Mouse (Mus musculus) brain, embryonic 14.5 days (tissue): ENCODE measurements around the gene Tut4.

Experiments used
- CTCF ChIP-seq: fragments of 200-500 bp; IDR thresholded peaks from 2 replicates; pipeline ENCODE4 v1.5.1; 2012; ENCODE audit warnings: inconsistent platforms, mild to moderate bottlenecking, moderate library complexity, borderline replicate concordance; ENCODE audit not compliant: insufficient read depth, insufficient read length; ENCODE audit errors: extremely low read depth
- POLR2A ChIP-seq: fragments of 200-500 bp; IDR thresholded peaks from 2 replicates; pipeline ENCODE4 v1.6.1; 2012; ENCODE audit warnings: mild to moderate bottlenecking, inconsistent platforms, borderline replicate concordance; ENCODE audit not compliant: poor library complexity, insufficient read depth, insufficient read length, severe bottlenecking; ENCODE audit errors: extremely low read depth

DNA sequence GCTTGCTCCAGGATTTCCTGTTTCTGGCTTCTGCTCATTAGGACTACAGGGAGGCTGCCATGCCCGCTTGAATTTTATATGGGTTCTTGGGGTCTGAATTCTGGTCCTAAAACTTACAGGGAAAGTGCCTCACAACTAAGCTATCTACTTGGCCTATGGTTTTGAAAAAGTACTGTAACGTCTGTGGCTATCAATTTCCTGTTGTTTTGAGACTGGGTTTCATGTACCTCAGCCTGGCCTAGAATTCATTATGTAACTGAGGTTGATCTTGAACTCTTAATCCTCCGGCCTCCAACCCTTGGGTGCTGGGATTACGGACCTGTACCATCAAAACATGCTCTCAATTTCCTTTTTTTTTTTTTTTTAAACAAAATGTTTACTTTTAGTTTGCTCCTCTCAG, 25.0 kb upstream of the Tut4 start:
- TF ChIP-seq CTCF (no peak), POLR2A (no peak)
